Mouse (Mus musculus) lung, embryonic 14.5 days (tissue): ENCODE measurements around the gene Lamp2. TPM values are rescaled to one million over a fixed set of nuclear protein-coding genes. Genes with fewer than 3 reads are reported as not detected.

Source experiments
- ATAC-seq: fragments of 200-750 bp; cut with Nextera tagmentation; 2 replicates; pipeline ENCODE4 v1.8.0; 2017; ENCODE audit warnings: mild to moderate bottlenecking, moderate TSS enrichment, moderate library complexity; ENCODE audit not compliant: insufficient read depth
- DNase-seq: peaks from one replicate; pipeline ENCODE4 v3.0.0-alpha.2; 2015
- H3K27ac ChIP-seq: fragments of 300-500 bp; sonication (generic); 2 replicates; pipeline ENCODE4 v1.5.1; 2014; ENCODE audit warnings: low read depth, mild to moderate bottlenecking, moderate library complexity
- H3K27me3 ChIP-seq: fragments of 300-500 bp; sonication (generic); 2 replicates; pipeline ENCODE4 v1.6.1; 2014; ENCODE audit warnings: low read length, control low read depth; ENCODE audit not compliant: insufficient read depth
- H3K36me3 ChIP-seq: fragments of 300-500 bp; sonication (generic); 2 replicates; pipeline ENCODE4 v1.6.1; 2014; ENCODE audit warnings: control low read depth; ENCODE audit not compliant: insufficient read depth
- H3K4me1 ChIP-seq: fragments of 300-500 bp; sonication (generic); 2 replicates; pipeline ENCODE4 v1.6.1; 2014; ENCODE audit warnings: antibody characterized with exemption, control low read depth; ENCODE audit not compliant: insufficient read depth
- H3K4me2 ChIP-seq: fragments of 300-500 bp; sonication (generic); 2 replicates; pipeline ENCODE4 v1.6.1; 2014; ENCODE audit warnings: mild to moderate bottlenecking
- H3K4me3 ChIP-seq: fragments of 300-500 bp; sonication (generic); 2 replicates; pipeline ENCODE4 v1.5.1; 2014; ENCODE audit warnings: low read depth, low read length
- H3K9ac ChIP-seq: fragments of 300-500 bp; sonication (generic); 2 replicates; pipeline ENCODE4 v1.6.1; 2014
- H3K9me3 ChIP-seq: fragments of 300-500 bp; sonication (generic); 2 replicates; pipeline ENCODE4 v1.6.1; 2016; ENCODE audit warnings: low read depth, low read length, control low read depth
- CTCF ChIP-seq: IDR thresholded peaks from 2 replicates; pipeline ENCODE4 v1.5.1; 2016; ENCODE audit warnings: antibody characterized with exemption, low read depth
- WGBS: fragments of 180-500 bp; shearing (Covaris S2); extraction: QIAGEN DNeasy Blood & Tissue Kit; methylation state at CpG from one replicate; pipeline ENCODE4 v1.1.7; 2014; 5-methylcytosine and 5-hydroxymethylcytosine counted together
- polyA plus RNA-seq: library from polyadenylated mRNA; unstranded; fragments of >200 nt; fragmentation: Nextera tagmentation; extraction: Ambion mirVana; gene quantifications from 2 replicates; pipeline ENCODE4 v1.2.1, GENCODE M21; 2014

Lamp2 gene
- polyA plus RNA-seq, 1 experiment from 2014 or later, result 143 TPM

GRCm38 (mm10) chrX:38453924-38454323, 2.3 kb downstream of the Lamp2 start:
- H3K27me3 ChIP-seq, result no peaks in the 10 kb centered on the region
- peaks cover 27% of the 10 kb centered on the region for H3K36me3 ChIP-seq
- H3K4me2 ChIP-seq, result no peak overlapping the region

GRCm38 (mm10) chrX:38450476-38450875, 5.8 kb downstream of the Lamp2 start:
- no peaks in the 10 kb centered on the region for H3K9me3 ChIP-seq
- no peaks in the 10 kb centered on the region for H3K27me3 ChIP-seq
- ATAC-seq (no peak), DNase-seq (no peak)
- H3K4me1 ChIP-seq, result no peaks in the 10 kb centered on the region
- TF ChIP-seq CTCF, result no peak
- no peak overlapping the region for H3K4me3 ChIP-seq
- no peak overlapping the region for H3K27ac ChIP-seq
- WGBS, result 94% methylated on average over 6 of the region's 6 CpGs
- no peak overlapping the region for H3K4me2 ChIP-seq
- peaks cover 27% of the 10 kb centered on the region for H3K36me3 ChIP-seq
- H3K9ac ChIP-seq, result no peak overlapping the region

More at GRCm38 (mm10) chrX:38453924-38454323, 2.3 kb downstream of the Lamp2 start:
- no peak overlapping the region for H3K4me3 ChIP-seq
- DNase-seq (no peak), ATAC-seq (no peak)
- no peak overlapping the region for H3K27ac ChIP-seq
- 73% methylated on average over 5 of the region's 5 CpGs for WGBS
- H3K9ac ChIP-seq, result no peak overlapping the region
- TF ChIP-seq CTCF, result no peak
- H3K4me1 ChIP-seq, result no peaks in the 10 kb centered on the region
- H3K9me3 ChIP-seq, result no peaks in the 10 kb centered on the region

GRCm38 (mm10) chrX:38445705-38446104, 10.5 kb downstream of the Lamp2 start:
- ATAC-seq, result no peak
- Histone ChIP-seq H3K4me3 (no peak overlapping the region), H3K4me1 (no peaks in the 10 kb centered on the region), H3K9me3 (no peaks in the 10 kb centered on the region), H3K36me3 (peaks cover 21% of the 10 kb centered on the region), H3K27ac (no peak overlapping the region), H3K27me3 (no peaks in the 10 kb centered on the region), H3K9ac (no peak overlapping the region), H3K4me2 (no peak overlapping the region)
- 73% methylated on average over 1 of the region's 1 CpGs for WGBS
- no peak for DNase-seq
- TF ChIP-seq CTCF, result no peak

- H3K4me2 ChIP-seq, result no peak overlapping the region
- H3K4me3 ChIP-seq, result no peak overlapping the region
- no peaks in the 10 kb centered on the region for H3K27me3 ChIP-seq
- TF ChIP-seq CTCF, result no peak
- H3K9me3 ChIP-seq, result no peaks in the 10 kb centered on the region
- 0 out of 2 replicates have a peak, but pooled peaks cover 9% of the 10 kb centered on the region for H3K36me3 ChIP-seq
- 76% methylated on average over 1 of the region's 1 CpGs for whole genome bisulfite sequencing
- DNase-seq, result peak; percentile 21
- ATAC-seq, result no peak
- no peak overlapping the region for H3K27ac ChIP-seq
- no peaks in the 10 kb centered on the region for H3K4me1 ChIP-seq
- H3K9ac ChIP-seq, result no peak overlapping the region
Measured at GRCm38 (mm10) chrX:38442425-38442824, 13.8 kb downstream of the Lamp2 start.

- H3K4me3 ChIP-seq, result no peak overlapping the region
- H3K4me2 ChIP-seq, result no peak overlapping the region
- no peaks in the 10 kb centered on the region for H3K9me3 ChIP-seq
- no peak for TF ChIP-seq CTCF
- 57% methylated on average over 2 of the region's 2 CpGs for WGBS
- H3K27me3 ChIP-seq, result no peaks in the 10 kb centered on the region
- 0 out of 2 replicates have a peak, but pooled peaks cover 12% of the 10 kb centered on the region for H3K36me3 ChIP-seq
- ATAC-seq (no peak), DNase-seq (no peak)
- no peaks in the 10 kb centered on the region for H3K4me1 ChIP-seq
- H3K9ac ChIP-seq, result no peak overlapping the region
- no peak overlapping the region for H3K27ac ChIP-seq
Measured at GRCm38 (mm10) chrX:38439629-38440028, 16.6 kb downstream of the Lamp2 start.

- DNase-seq (peak; percentile 85), ATAC-seq (no peak; the same call in 1 of the 2 replicates)
- WGBS, result 53% methylated on average over 7 of the region's 7 CpGs
- no peaks in the 10 kb centered on the region for H3K4me1 ChIP-seq
- no peak overlapping the region for H3K9ac ChIP-seq
- H3K4me2 ChIP-seq, result no peak overlapping the region
- H3K36me3 ChIP-seq, result 0 out of 2 replicates have a peak, but pooled peaks cover 12% of the 10 kb centered on the region
- no peaks in the 10 kb centered on the region for H3K27me3 ChIP-seq
- no peak overlapping the region for H3K27ac ChIP-seq
- TF ChIP-seq CTCF, result peak; percentile 82
- no peak overlapping the region for H3K4me3 ChIP-seq
- no peaks in the 10 kb centered on the region for H3K9me3 ChIP-seq
Measured at GRCm38 (mm10) chrX:38438147-38438791, 18.0 kb downstream of the Lamp2 start.

- Histone ChIP-seq H3K27me3 (no peaks in the 10 kb centered on the region), H3K4me3 (no peak overlapping the region), H3K27ac (no peak overlapping the region), H3K4me1 (no peaks in the 10 kb centered on the region), H3K9ac (no peak overlapping the region), H3K36me3 (0 out of 2 replicates have a peak, but pooled peaks cover 32% of the 10 kb centered on the region), H3K4me2 (no peak overlapping the region), H3K9me3 (no peaks in the 10 kb centered on the region)
- no peak for DNase-seq
- 96% methylated on average over 4 of the region's 4 CpGs for WGBS
- ATAC-seq, result no peak
- TF ChIP-seq CTCF, result no peak
Measured at GRCm38 (mm10) chrX:38429455-38429854, 26.8 kb downstream of the Lamp2 start.
